Mouse (Mus musculus): ENCODE data around the gene Unc5cl.

Unc5cl gene

DNA sequence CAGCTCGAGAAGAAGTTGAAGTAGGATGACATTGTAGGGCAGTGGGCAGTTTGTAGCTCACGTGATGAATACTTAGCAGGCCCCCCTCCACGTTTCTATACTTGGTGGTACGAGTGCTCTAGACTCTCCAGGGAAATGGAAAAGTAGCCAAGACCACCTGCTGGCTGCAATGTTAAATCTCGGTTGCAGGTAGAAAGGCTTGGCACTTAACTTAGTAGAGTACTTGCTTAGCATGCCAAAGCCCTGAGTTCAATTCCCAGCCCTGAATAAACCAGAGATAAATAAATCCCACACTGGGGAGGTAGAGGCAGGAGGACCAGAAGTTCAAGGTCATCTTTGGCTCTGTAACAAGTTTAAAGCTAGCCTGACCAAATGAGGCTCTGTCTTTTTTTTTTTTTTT, 20.2 kb upstream of the Unc5cl start:
- Histone ChIP-seq H3K9me3 (ENCODE audit: low read length) (no peaks in the 10 kb centered on the region), H3K36me3 (ENCODE audit: insufficient read depth, low read length) (no peaks in the 10 kb centered on the region), H3K4me3 (replicated peaks; ENCODE audit: low read length) (no peak overlapping the region), H3K4me1 (replicated peaks; ENCODE audit: low read depth, low read length) (peaks cover 91% of the 10 kb centered on the region), H3K27me3 (ENCODE audit: insufficient read depth, low read length) (no peaks in the 10 kb centered on the region)
- TF ChIP-seq CTCF (conservative IDR thresholded peaks at IDR 0.05; ENCODE audit: low read length) = no peak
- TF ChIP-seq POU5F1 (IDR thresholded peaks at IDR 0.05; ENCODE audit: borderline replicate concordance, low read length) = no peak
- TF ChIP-seq NANOG (IDR thresholded peaks at IDR 0.05; ENCODE audit: borderline replicate concordance, low read length) = no peak

DNA sequence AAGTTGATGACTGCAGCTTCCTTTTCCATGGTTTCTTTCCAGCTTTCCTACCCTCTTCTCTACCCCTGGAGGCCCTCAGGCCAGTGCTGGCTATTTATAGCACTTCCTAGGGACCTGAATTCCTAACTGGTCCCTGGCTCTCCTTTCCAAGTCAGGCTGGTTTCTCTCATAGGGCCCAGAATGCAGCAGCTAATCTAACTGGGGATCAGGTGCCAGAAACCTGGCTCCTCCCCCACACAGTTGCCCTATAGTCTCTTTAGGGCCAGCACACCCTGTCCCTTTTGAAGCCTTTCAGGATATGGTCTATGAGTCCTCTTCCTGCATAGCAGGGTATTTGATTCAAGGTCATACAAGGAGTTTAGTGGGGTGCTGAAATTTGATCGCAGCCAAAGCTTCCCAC, 18.2 kb upstream of the Unc5cl start:
- no peaks in the 10 kb centered on the region for H3K9me3 ChIP-seq (ENCODE audit: low read length)
- H3K36me3 ChIP-seq (ENCODE audit: insufficient read depth, low read length) = no peaks in the 10 kb centered on the region
- no peak overlapping the region for H3K4me3 ChIP-seq (replicated peaks; ENCODE audit: low read length)
- H3K27me3 ChIP-seq (ENCODE audit: insufficient read depth, low read length) = no peaks in the 10 kb centered on the region
- no peak for TF ChIP-seq CTCF (conservative IDR thresholded peaks at IDR 0.05; ENCODE audit: low read length)
- TF ChIP-seq NANOG (IDR thresholded peaks at IDR 0.05; ENCODE audit: borderline replicate concordance, low read length) = no peak
- no peak for TF ChIP-seq POU5F1 (IDR thresholded peaks at IDR 0.05; ENCODE audit: borderline replicate concordance, low read length)
- H3K4me1 ChIP-seq (replicated peaks; ENCODE audit: low read depth, low read length) = peaks cover 72% of the 10 kb centered on the region

DNA sequence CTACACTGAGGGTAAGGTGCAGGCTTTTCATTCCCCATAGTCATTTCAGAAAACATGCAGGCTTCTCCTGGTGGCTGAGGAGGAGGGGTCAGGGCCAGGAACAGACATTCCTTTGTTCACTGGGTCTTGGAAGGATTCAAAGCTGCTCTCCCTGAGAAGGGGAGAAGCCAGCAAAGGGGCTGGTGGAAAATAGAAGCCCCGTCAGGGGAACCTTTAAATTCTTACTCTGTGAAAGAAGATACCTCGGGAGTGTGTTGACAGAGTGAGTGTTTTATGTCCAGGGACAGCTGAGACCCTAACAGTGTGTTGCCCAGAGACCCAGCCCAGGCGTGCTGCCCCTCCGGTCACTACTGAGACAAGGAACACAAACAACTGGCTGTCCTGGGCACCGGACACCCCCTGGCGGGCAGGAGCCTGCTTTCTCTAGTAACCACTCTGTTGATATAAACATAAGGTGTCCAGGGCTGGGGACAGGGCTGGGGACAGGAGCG, 17.2 kb upstream of the Unc5cl start:
- no peak for TF ChIP-seq NANOG (IDR thresholded peaks at IDR 0.05; ENCODE audit: borderline replicate concordance, low read length)
- no peak for TF ChIP-seq CTCF (conservative IDR thresholded peaks at IDR 0.05; ENCODE audit: low read length)
- no peak for TF ChIP-seq POU5F1 (IDR thresholded peaks at IDR 0.05; ENCODE audit: borderline replicate concordance, low read length)
- Histone ChIP-seq H3K9me3 (ENCODE audit: low read length) (no peaks in the 10 kb centered on the region), H3K4me3 (replicated peaks; ENCODE audit: low read length) (no peak overlapping the region), H3K27me3 (ENCODE audit: insufficient read depth, low read length) (no peaks in the 10 kb centered on the region), H3K4me1 (replicated peaks; ENCODE audit: low read depth, low read length) (peaks cover 62% of the 10 kb centered on the region), H3K36me3 (ENCODE audit: insufficient read depth, low read length) (no peaks in the 10 kb centered on the region)

DNA sequence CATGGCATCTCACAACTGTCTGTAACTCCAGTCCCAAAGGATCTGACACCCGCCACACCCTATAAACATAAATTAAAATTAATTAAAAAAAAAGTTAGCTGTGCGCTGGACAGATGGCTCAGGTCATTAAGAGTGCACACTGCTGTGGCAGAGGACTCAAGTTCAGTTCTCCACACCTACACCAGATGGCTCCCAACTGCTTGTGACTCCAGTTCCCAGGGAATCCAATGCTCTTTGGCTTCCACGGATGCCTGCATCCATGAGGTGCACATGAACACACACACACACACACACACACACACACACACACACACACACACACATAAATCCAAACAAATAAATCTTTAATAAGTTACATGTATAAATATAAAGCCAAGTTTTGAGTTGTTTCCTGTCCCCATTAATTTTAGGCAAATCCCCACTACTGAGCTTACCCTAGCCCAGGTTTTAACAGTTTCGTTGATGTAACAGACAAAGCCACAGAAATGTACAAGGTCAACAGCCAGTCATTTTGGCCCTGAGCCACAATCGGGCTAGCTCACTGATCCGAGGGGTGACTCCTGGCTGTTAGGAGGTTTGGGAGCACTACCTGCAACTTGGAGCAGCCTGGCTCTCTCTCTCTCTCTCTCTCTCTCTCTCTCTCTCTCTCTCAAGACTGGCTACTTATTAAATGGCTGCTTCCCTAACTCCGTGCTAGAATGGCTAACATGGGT, 11.8 kb upstream of the Unc5cl start:
- no peak for TF ChIP-seq CTCF (conservative IDR thresholded peaks at IDR 0.05; ENCODE audit: low read length)
- no peak for TF ChIP-seq POU5F1 (IDR thresholded peaks at IDR 0.05; ENCODE audit: borderline replicate concordance, low read length)
- TF ChIP-seq NANOG (IDR thresholded peaks at IDR 0.05; ENCODE audit: borderline replicate concordance, low read length) = no peak
- H3K36me3 ChIP-seq (ENCODE audit: insufficient read depth, low read length) = no peaks in the 10 kb centered on the region
- peak overlapping the region; percentile 21; the same call in 1 of the 2 replicates for H3K4me3 ChIP-seq (replicated peaks; ENCODE audit: low read length)
- H3K27me3 ChIP-seq (ENCODE audit: insufficient read depth, low read length) = no peaks in the 10 kb centered on the region
- peaks cover 30% of the 10 kb centered on the region for H3K4me1 ChIP-seq (replicated peaks; ENCODE audit: low read depth, low read length)
- no peaks in the 10 kb centered on the region for H3K9me3 ChIP-seq (ENCODE audit: low read length)

DNA sequence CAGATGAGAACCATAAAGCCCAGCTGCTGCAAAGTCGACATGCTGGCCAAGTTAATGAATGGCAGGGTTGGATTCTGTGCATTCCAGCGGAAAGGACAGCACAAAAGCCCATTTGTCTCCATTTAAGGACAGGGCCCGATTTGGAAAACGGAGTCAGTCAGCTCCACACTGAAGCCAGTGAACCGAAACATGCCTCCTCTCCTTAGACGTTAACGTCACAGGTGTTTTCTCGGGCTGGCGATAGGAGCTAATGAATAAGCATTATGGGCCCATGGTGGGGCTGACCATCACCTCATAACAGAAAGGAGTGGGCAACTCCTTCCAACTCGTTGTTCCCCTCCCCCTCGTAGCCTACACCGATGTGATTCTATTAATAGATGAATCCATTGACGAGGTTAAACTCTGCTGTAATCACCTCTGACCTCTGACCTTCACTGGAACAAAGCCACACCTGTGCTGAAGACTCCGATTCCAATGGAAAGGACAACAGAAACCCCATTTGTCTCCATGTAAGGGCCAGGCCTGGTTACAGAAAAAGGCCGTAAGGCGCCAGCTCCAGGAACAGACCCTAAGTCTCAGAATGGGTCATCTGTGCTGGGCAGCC, 11.1 kb upstream of the Unc5cl start:
- peaks cover 33% of the 10 kb centered on the region for H3K4me1 ChIP-seq (replicated peaks; ENCODE audit: low read depth, low read length)
- peak overlapping the region; percentile 21; the same call in 1 of the 2 replicates for H3K4me3 ChIP-seq (replicated peaks; ENCODE audit: low read length)
- TF ChIP-seq NANOG (IDR thresholded peaks at IDR 0.05; ENCODE audit: borderline replicate concordance, low read length) = no peak
- TF ChIP-seq CTCF (conservative IDR thresholded peaks at IDR 0.05; ENCODE audit: low read length) = no peak
- TF ChIP-seq POU5F1 (IDR thresholded peaks at IDR 0.05; ENCODE audit: borderline replicate concordance, low read length) = no peak
- H3K9me3 ChIP-seq (ENCODE audit: low read length) = no peaks in the 10 kb centered on the region
- H3K36me3 ChIP-seq (ENCODE audit: insufficient read depth, low read length) = no peaks in the 10 kb centered on the region
- H3K27me3 ChIP-seq (ENCODE audit: insufficient read depth, low read length) = 0 out of 2 replicates have a peak, but pooled peaks cover 3% of the 10 kb centered on the region

DNA sequence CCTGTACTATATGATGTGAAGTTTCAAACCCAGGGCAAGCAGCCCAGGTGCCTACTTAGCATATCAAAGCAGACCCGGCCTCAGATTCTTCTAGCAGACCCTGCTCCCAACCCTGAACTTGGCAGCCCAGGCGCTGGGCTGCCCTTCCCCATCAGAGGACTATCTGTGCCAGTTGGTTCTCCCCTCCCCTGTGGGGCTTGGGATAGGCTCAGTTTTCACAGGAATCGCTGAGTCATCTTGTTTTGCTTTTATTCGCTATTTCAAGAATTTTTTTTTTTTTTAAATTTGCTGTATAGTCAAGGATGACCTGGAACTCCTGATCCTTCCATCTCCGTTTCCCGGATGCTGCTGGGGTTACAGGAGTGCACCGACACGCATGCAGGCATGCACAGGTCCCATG, 7.0 kb upstream of the Unc5cl start:
- Histone ChIP-seq H3K4me3 (replicated peaks; ENCODE audit: low read length) (no peak overlapping the region), H3K9me3 (ENCODE audit: low read length) (no peaks in the 10 kb centered on the region), H3K4me1 (replicated peaks; ENCODE audit: low read depth, low read length) (peaks cover 53% of the 10 kb centered on the region), H3K36me3 (ENCODE audit: insufficient read depth, low read length) (no peaks in the 10 kb centered on the region), H3K27me3 (ENCODE audit: insufficient read depth, low read length) (peaks cover 14% of the 10 kb centered on the region; the same call in 1 of the 2 replicates)
- TF ChIP-seq CTCF (conservative IDR thresholded peaks at IDR 0.05; ENCODE audit: low read length) = no peak
- TF ChIP-seq NANOG (IDR thresholded peaks at IDR 0.05; ENCODE audit: borderline replicate concordance, low read length) = no peak
- no peak for TF ChIP-seq POU5F1 (IDR thresholded peaks at IDR 0.05; ENCODE audit: borderline replicate concordance, low read length)

DNA sequence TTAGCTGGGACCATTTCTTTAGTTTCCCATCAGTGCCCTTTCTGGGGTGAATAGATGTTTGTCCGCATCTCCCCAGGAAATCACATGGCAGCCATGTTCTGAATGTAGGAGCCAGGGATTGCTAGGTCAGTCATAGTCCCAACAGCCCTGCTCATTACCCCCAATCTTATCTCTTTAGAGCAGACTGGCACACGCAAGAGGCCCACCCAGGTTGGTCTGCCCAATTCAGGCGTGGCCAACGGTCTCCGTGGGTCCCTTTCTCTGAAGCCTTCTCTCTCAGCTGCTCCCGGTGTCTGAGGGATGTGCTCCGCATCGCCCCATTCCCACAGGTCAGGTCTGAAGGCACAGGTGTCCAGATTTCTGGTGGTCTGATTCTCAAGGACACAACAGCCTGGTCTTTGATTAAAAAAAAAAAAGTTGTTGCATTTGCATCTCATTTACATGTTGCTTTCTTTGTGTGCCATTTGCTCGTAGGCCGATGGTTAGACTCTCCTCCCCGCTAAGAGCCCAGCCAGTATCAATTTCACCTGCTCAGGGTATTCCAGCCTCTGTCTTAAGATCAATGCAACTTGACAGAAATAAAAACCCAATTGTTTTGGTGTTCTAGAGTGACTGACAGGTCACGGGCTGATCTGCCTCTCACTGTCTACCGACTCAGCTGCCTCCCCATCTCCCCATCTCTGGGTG, 3.9 kb upstream of the Unc5cl start:
- TF ChIP-seq NANOG (IDR thresholded peaks at IDR 0.05; ENCODE audit: borderline replicate concordance, low read length) = no peak
- TF ChIP-seq CTCF (conservative IDR thresholded peaks at IDR 0.05; ENCODE audit: low read length) = no peak
- no peak for TF ChIP-seq POU5F1 (IDR thresholded peaks at IDR 0.05; ENCODE audit: borderline replicate concordance, low read length)
- no peak overlapping the region for H3K4me3 ChIP-seq (replicated peaks; ENCODE audit: low read length)
- H3K9me3 ChIP-seq (ENCODE audit: low read length) = no peaks in the 10 kb centered on the region
- H3K4me1 ChIP-seq (replicated peaks; ENCODE audit: low read depth, low read length) = peaks cover 65% of the 10 kb centered on the region
- peaks cover 14% of the 10 kb centered on the region; the same call in 1 of the 2 replicates for H3K27me3 ChIP-seq (ENCODE audit: insufficient read depth, low read length)
- no peaks in the 10 kb centered on the region for H3K36me3 ChIP-seq (ENCODE audit: insufficient read depth, low read length)

DNA sequence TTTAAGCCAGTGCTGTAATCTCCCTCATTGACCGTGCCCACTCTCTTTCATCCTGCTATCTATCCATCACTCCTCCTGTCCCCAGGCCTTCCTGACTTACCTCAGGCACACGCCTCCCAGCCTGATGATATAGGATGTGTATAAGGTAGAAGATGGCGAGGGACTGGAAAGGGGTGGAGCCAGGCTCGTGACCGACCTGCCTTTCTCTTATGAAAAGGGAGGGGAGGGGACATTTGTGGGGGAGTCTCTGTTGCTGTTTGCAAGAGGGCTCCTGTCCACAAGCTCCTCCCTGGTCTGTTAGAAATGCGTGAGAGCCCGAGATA, 3.4 kb upstream of the Unc5cl start, which contains the start of gene Tspo2:
Gene Tspo2, minus strand, starts transcription at position 170 of the 323 bp plus-strand sequence.
- H3K4me1 ChIP-seq (replicated peaks; ENCODE audit: low read depth, low read length) = peaks cover 69% of the 10 kb centered on the region
- TF ChIP-seq POU5F1 (IDR thresholded peaks at IDR 0.05; ENCODE audit: borderline replicate concordance, low read length) (no peak), NANOG (IDR thresholded peaks at IDR 0.05; ENCODE audit: borderline replicate concordance, low read length) (no peak), CTCF (conservative IDR thresholded peaks at IDR 0.05; ENCODE audit: low read length) (no peak)

More for the DNA sequence above, 3.4 kb upstream of the Unc5cl start, which contains the start of gene Tspo2:
- Histone ChIP-seq H3K27me3 (ENCODE audit: insufficient read depth, low read length) (peaks cover 17% of the 10 kb centered on the region; the same call in 1 of the 2 replicates), H3K4me3 (replicated peaks; ENCODE audit: low read length) (no peak within 1 kb of the TSS), H3K36me3 (ENCODE audit: insufficient read depth, low read length) (no peaks in the 10 kb centered on the region), H3K9me3 (ENCODE audit: low read length) (no peaks in the 10 kb centered on the region)
